ENCODE assay signal across 15 mouse cellular contexts in the genomic region with DNA sequence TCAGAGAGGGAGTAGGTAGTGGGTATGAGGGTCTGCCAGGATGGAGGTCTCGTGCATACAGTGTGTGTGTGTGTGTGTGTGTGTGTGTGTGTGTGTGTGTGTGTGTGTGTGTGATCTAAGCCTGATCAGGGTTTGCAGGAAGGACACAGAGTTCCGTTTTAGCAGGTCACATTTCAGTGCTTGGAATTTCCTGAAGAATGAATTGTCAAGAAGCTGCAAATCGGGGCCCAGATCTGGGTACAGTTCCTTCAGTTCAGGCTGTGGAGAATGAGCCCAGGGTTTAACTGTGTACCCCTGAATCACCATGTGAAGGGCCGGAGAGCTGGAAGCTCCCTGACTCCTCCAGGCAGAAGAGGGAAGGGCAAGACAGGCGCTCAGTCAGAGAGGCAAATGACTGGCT. TPM values are rescaled to one million over a fixed set of nuclear protein-coding genes. Genes with fewer than 3 reads are reported as not detected.
DNase-seq lines count a peak whose midpoint lies in the region; ATAC-seq and TF ChIP-seq lines count a peak whose summit lies in the region.
"Had no signal": no experiment of that assay in that cellular context is flagged by ENCODE, and none has a peak within 500 bp of the region (broad histone marks: within the 10 kb centered on the region; RNA-seq: fewer than 3 reads in every experiment).

No protein-coding gene starts in this region.

- no peak for TF ChIP-seq POLR2A in kidney, adult 2 months (IDR thresholded peaks at IDR 0.05; ENCODE audit: low read depth, low read length)

- intact Hi-C loops in gastrocnemius, adult 2 months (cut with DNase I), result no loop called here

- H3K4me1 ChIP-seq in kidney, adult 2 months (ENCODE audit: control insufficient read depth, insufficient read depth, low read length), result peaks cover 14% of the 10 kb centered on the region
- H3K4me1 ChIP-seq in lung, embryonic 16.5 days (replicated peaks; ENCODE audit: control insufficient read depth, insufficient read depth, low read length), result no peaks in the 10 kb centered on the region; the same call in none of the 2 replicates

- no peak for TF ChIP-seq CTCF in gastrocnemius, adult 2 months (IDR thresholded peaks at IDR 0.05)
- no peak for TF ChIP-seq CTCF in kidney, adult 2 months (conservative IDR thresholded peaks at IDR 0.05; ENCODE audit: insufficient read depth, insufficient read length, low read depth, low read length)

- H3K4me3 ChIP-seq in gastrocnemius, adult 2 months, result no peak overlapping the region
- H3K4me3 ChIP-seq in kidney, adult 2 months (ENCODE audit: insufficient read depth, low read depth, low read length), result no peak overlapping the region
- H3K4me3 ChIP-seq in lung, embryonic 16.5 days (ENCODE audit: low read length), result no peak overlapping the region
- H3K4me3 ChIP-seq: neural tube, embryonic 12.5 days had no signal

- DNase-seq in gastrocnemius, adult 2 months, result no peak
- no peak for DNase-seq in gastrocnemius, adult 18-20 months (ENCODE audit: low spot score)
- DNase-seq in kidney, adult 2 months, result peak; percentile 52
- no peak for DNase-seq in kidney, adult 9 months
- DNase-seq in lung, postnatal 25 days (ENCODE audit: low spot score), result no peak
- DNase-seq in cerebellum, postnatal 10 days, result no peak
- no peak for DNase-seq in spleen, adult 12 weeks (ENCODE audit: low spot score)
- DNase-seq: cerebellum, adult 18-20 months; thymus, postnatal 14 days had no signal

- no peak for ATAC-seq in lung, embryonic 16.5 days (ENCODE audit: low read depth)
- ATAC-seq: hindbrain, embryonic 16.5 days had no signal

- H3K36me3 ChIP-seq in kidney, adult 2 months (ENCODE audit: control insufficient read depth, insufficient read depth, low read length), result no peaks in the 10 kb centered on the region
- H3K36me3 ChIP-seq in lung, embryonic 16.5 days (ENCODE audit: control insufficient read depth, insufficient read depth, low read length), result no peaks in the 10 kb centered on the region
- H3K36me3 ChIP-seq: neural tube, embryonic 12.5 days had no signal

- 59% methylated on average over 5 of the region's 5 CpGs for WGBS in kidney, adult 2 months
- 46% methylated on average over 5 of the region's 5 CpGs for WGBS in lung, embryonic 16.5 days

- no peak overlapping the region for H3K4me2 ChIP-seq in lung, embryonic 16.5 days (ENCODE audit: low read depth, low read length)
- H3K4me2 ChIP-seq: neural tube, embryonic 12.5 days had no signal

- no peak overlapping the region for H3K9ac ChIP-seq in lung, embryonic 16.5 days (ENCODE audit: low read length)
- H3K9ac ChIP-seq: liver, embryonic 14.5 days; neural tube, embryonic 12.5 days had no signal

- H3K27me3 ChIP-seq in kidney, adult 2 months (replicated peaks; ENCODE audit: control insufficient read depth, insufficient read depth, low read length), result no peaks in the 10 kb centered on the region
- no peaks in the 10 kb centered on the region for H3K27me3 ChIP-seq in lung, embryonic 16.5 days (ENCODE audit: control insufficient read depth, insufficient read depth, low read depth, low read length)
- H3K27me3 ChIP-seq: neural tube, embryonic 12.5 days had no signal

- no peaks in the 10 kb centered on the region for H3K9me3 ChIP-seq in lung, embryonic 16.5 days (ENCODE audit: control insufficient read depth, low read length)
- H3K9me3 ChIP-seq: neural tube, embryonic 12.5 days had no signal

- peak overlapping the region; percentile 76 for H3K27ac ChIP-seq in gastrocnemius, adult 2 months
- H3K27ac ChIP-seq in kidney, adult 2 months (ENCODE audit: insufficient read depth, low read depth, low read length), result peak overlapping the region; percentile 64
- H3K27ac ChIP-seq in lung, embryonic 16.5 days (ENCODE audit: low read length), result peak overlapping the region; percentile 6
- H3K27ac ChIP-seq: liver, embryonic 14.5 days; neural tube, embryonic 12.5 days had no signal

RNA-seq across cellular contexts. Expression of a gene that starts 6.3 kb away (rescaled TPM):
- 10 to 100 TPM in 1 of 2 experiments, 1 to 10 TPM in 1; 7.9 to 13.1 TPM for total RNA-seq in gastrocnemius, adult 2 months (2021)
- 10 to 100 TPM in 1 of 2 experiments, 1 to 10 TPM in 1; 5.7 to 18.8 TPM for total RNA-seq in gastrocnemius, adult 18-20 months (2021)
- polyA plus RNA-seq in kidney, adult 2 months (2012; rRNA removed), result 54.1 and 59.2 TPM in 2 replicates
- 97.2 and 104 TPM in 2 replicates for polyA plus RNA-seq in lung, embryonic 16.5 days (2015; fragmentation: Nextera tagmentation; extraction: Ambion mirVana)

RNA-seq across cellular contexts. Expression of a gene that starts 16.9 kb away (rescaled TPM):
- 1 to 10 TPM; 8.9 to 9.7 TPM for total RNA-seq in gastrocnemius, adult 2 months (2021)
- total RNA-seq in gastrocnemius, adult 18-20 months (2021), result 1 to 10 TPM; 7.0 to 8.9 TPM
- 109 and 110 TPM in 2 replicates for polyA plus RNA-seq in kidney, adult 2 months (2012; rRNA removed)
- 65.7 and 66.7 TPM in 2 replicates for polyA plus RNA-seq in lung, embryonic 16.5 days (2015; fragmentation: Nextera tagmentation; extraction: Ambion mirVana)

RNA-seq across cellular contexts. Expression of a gene that starts 28.1 kb away (rescaled TPM):
- total RNA-seq in gastrocnemius, adult 2 months (2021), result 10 to 100 TPM; 16.4 to 26.9 TPM
- total RNA-seq in gastrocnemius, adult 18-20 months (2021), result 10 to 100 TPM; 22.6 to 24.3 TPM
- 431 and 562 TPM in 2 replicates for polyA plus RNA-seq in kidney, adult 2 months (2012; rRNA removed)
- 135 and 138 TPM in 2 replicates for polyA plus RNA-seq in lung, embryonic 16.5 days (2015; fragmentation: Nextera tagmentation; extraction: Ambion mirVana)

RNA-seq across cellular contexts. Expression of a gene that starts 35.5 kb away (rescaled TPM):
- total RNA-seq in gastrocnemius, adult 2 months (2021), result not detected
- not detected for total RNA-seq in gastrocnemius, adult 18-20 months (2021)
- 2.4 and 4.2 TPM in 2 replicates for polyA plus RNA-seq in kidney, adult 2 months (2012; rRNA removed)
- 7.1 and 7.5 TPM in 2 replicates for polyA plus RNA-seq in lung, embryonic 16.5 days (2015; fragmentation: Nextera tagmentation; extraction: Ambion mirVana)
- total RNA-seq: gastrocnemius, postnatal 4 days; megakaryocyte progenitor cell, adult 5-6 weeks had no signal

RNA-seq across cellular contexts. Expression of a gene that starts 41.2 kb away (rescaled TPM):
- total RNA-seq in gastrocnemius, adult 2 months (2021), result under 1 TPM; 0.18 to 0.50 TPM
- total RNA-seq in gastrocnemius, adult 18-20 months (2021), result under 1 TPM; 0.14 to 0.31 TPM
- 9.1 and 10.5 TPM in 2 replicates for polyA plus RNA-seq in kidney, adult 2 months (2012; rRNA removed)
- polyA plus RNA-seq in lung, embryonic 16.5 days (2015; fragmentation: Nextera tagmentation; extraction: Ambion mirVana), result 7.2 and 7.7 TPM in 2 replicates

Comparison
In these comparisons a context has a peak if more than half of its experiments do, and no peak if none do; other contexts are left out.
1. H3K27ac ChIP-seq: peak in every context shown above with its lines; median percentile 76 in gastrocnemius, adult 2 months; 64 in kidney, adult 2 months; 6 in lung, embryonic 16.5 days.